Mouse (Mus musculus) CH12.LX (cell line): ENCODE data around the gene Fam19a1. TPM values are rescaled to one million over a fixed set of nuclear protein-coding genes. Genes with fewer than 3 reads are reported as not detected.

Source experiments
- DNase-seq: peaks from one replicate; pipeline ENCODE4 v3.0.0-alpha.2; 2013; ENCODE audit errors: extremely low read depth
- H3K27ac ChIP-seq: 2 replicates; pipeline ENCODE4 v1.5.1; 2012; ENCODE audit warnings: low read depth, mild to moderate bottlenecking, control low read depth, moderate library complexity; ENCODE audit not compliant: insufficient read depth
- H3K27me3 ChIP-seq: replicated peaks from 2 replicates; pipeline ENCODE3; 2012; ENCODE audit warnings: inconsistent platforms
- H3K36me3 ChIP-seq, 2 experiments: replicated peaks in 1 of 2; 2 replicates each; pipeline versions ENCODE3 to v1.6.1; 2012; ENCODE audit warnings: inconsistent platforms in 1 of 2, low read length in 1 of 2, mild to moderate bottlenecking in 1 of 2, mixed read lengths in 1 of 2, moderate library complexity in 1 of 2; ENCODE audit not compliant: control insufficient read depth in 1 of 2, insufficient read depth in 1 of 2
- H3K4me1 ChIP-seq, 2 experiments: 2 replicates each; pipeline ENCODE4 v1.6.1; 2012; ENCODE audit warnings: inconsistent platforms in 1 of 2, moderate library complexity in 1 of 2; ENCODE audit not compliant: insufficient read depth in 2 of 2, control insufficient read depth in 1 of 2
- H3K4me2 ChIP-seq: 2 replicates; pipeline ENCODE4 v1.6.1; 2012; ENCODE audit warnings: low read depth, mild to moderate bottlenecking, control low read depth; ENCODE audit not compliant: poor library complexity, insufficient read depth, severe bottlenecking
- H3K4me3 ChIP-seq, 3 experiments: fragments of 150-350 bp in 1 of 3; sonication (generic) in 1 of 3; replicated peaks in 1 of 3; 2 replicates each; pipeline versions ENCODE3 to v1.5.1; 2011 to 2012; ENCODE audit warnings: low read depth in 2 of 3, low read length in 2 of 3, mild to moderate bottlenecking in 2 of 3, moderate library complexity in 2 of 3, control low read depth in 1 of 3, improper control_type of control experiment in 1 of 3, inconsistent platforms in 1 of 3, mixed read lengths in 1 of 3; ENCODE audit not compliant: poor library complexity in 1 of 3
- H3K79me2 ChIP-seq: replicated peaks from 2 replicates; pipeline ENCODE4 v1.6.1; 2012; ENCODE audit warnings: mild to moderate bottlenecking, moderate library complexity; ENCODE audit not compliant: control insufficient read depth, poor library complexity, insufficient read depth, severe bottlenecking; ENCODE audit errors: extremely low read depth
- H3K9ac ChIP-seq: 2 replicates; pipeline ENCODE4 v1.6.1; 2012; ENCODE audit warnings: low read depth, mild to moderate bottlenecking, control low read depth, moderate library complexity; ENCODE audit not compliant: insufficient read depth
- H3K9me3 ChIP-seq: replicated peaks from 2 replicates; pipeline ENCODE3; 2012; ENCODE audit warnings: low read length, inconsistent platforms, mixed read lengths
- BHLHE40 ChIP-seq: IDR thresholded peaks from 2 replicates; pipeline ENCODE4 v1.6.1; 2011; ENCODE audit warnings: mild to moderate bottlenecking, low read depth, low read length, improper control_type of control experiment
- CHD1 ChIP-seq: IDR thresholded peaks from 2 replicates; pipeline ENCODE4 v1.6.1; 2012; ENCODE audit warnings: low read depth, low read length, improper control_type of control experiment, inconsistent platforms
- CHD2 ChIP-seq: IDR thresholded peaks from 2 replicates; pipeline ENCODE4 v1.6.1; 2011; ENCODE audit warnings: low read length, improper control_type of control experiment
- CTCF ChIP-seq, 2 experiments: IDR thresholded peaks in 1 of 2; conservative IDR thresholded peaks in 1 of 2; 2 replicates each; pipeline ENCODE4 v1.5.1; 2011 to 2012; ENCODE audit warnings: low read depth in 2 of 2, low read length in 2 of 2, improper control_type of control experiment in 1 of 2, inconsistent platforms in 1 of 2, mild to moderate bottlenecking in 1 of 2, moderate library complexity in 1 of 2
- ELF1 ChIP-seq: IDR thresholded peaks from 2 replicates; pipeline ENCODE4 v1.6.1; 2014; ENCODE audit warnings: low read depth, mild to moderate bottlenecking, inconsistent platforms, low read length, improper control_type of control experiment
- ETS1 ChIP-seq: conservative IDR thresholded peaks from 2 replicates; pipeline ENCODE4 v1.6.1; 2012; ENCODE audit warnings: low read depth, mild to moderate bottlenecking, inconsistent platforms, low read length, improper control_type of control experiment, moderate library complexity
- GABPA ChIP-seq: IDR thresholded peaks from 2 replicates; pipeline ENCODE4 v1.6.1; 2012; ENCODE audit warnings: low read depth, low read length, improper control_type of control experiment, inconsistent platforms; ENCODE audit not compliant: insufficient replicate concordance
- HCFC1 ChIP-seq: IDR thresholded peaks from 2 replicates; pipeline ENCODE4 v1.6.1; 2012; ENCODE audit warnings: low read depth, mild to moderate bottlenecking, inconsistent platforms, low read length, improper control_type of control experiment
- KAT2A ChIP-seq: IDR thresholded peaks from 2 replicates; pipeline ENCODE4 v1.6.1; 2012; ENCODE audit warnings: low read length, improper control_type of control experiment, inconsistent platforms; ENCODE audit not compliant: insufficient replicate concordance
- MAFK ChIP-seq: IDR thresholded peaks from 2 replicates; pipeline ENCODE4 v1.6.1; 2011; ENCODE audit warnings: low read length, improper control_type of control experiment; ENCODE audit not compliant: insufficient replicate concordance
- MAX ChIP-seq: IDR thresholded peaks from 2 replicates; pipeline ENCODE4 v1.6.1; 2011; ENCODE audit warnings: low read length, improper control_type of control experiment
- MAZ ChIP-seq: IDR thresholded peaks from 2 replicates; pipeline ENCODE4 v1.6.1; 2012; ENCODE audit warnings: low read depth, mild to moderate bottlenecking, inconsistent platforms, low read length, improper control_type of control experiment, moderate library complexity
- MXI1 ChIP-seq: IDR thresholded peaks from 2 replicates; pipeline ENCODE4 v1.6.1; 2011; ENCODE audit warnings: mild to moderate bottlenecking, low read depth, low read length, improper control_type of control experiment
- NELFE ChIP-seq: IDR thresholded peaks from 2 replicates; pipeline ENCODE4 v1.6.1; 2011; ENCODE audit warnings: low read depth, low read length, improper control_type of control experiment
- POLR2A ChIP-seq: IDR thresholded peaks from 2 replicates; pipeline ENCODE4 v1.6.1; 2011; ENCODE audit warnings: low read depth, mild to moderate bottlenecking, improper control_type of control experiment, low read length
- POLR2AphosphoS2 ChIP-seq: IDR thresholded peaks from 2 replicates; pipeline ENCODE4 v1.6.1; 2011; ENCODE audit warnings: low read depth, low read length, improper control_type of control experiment
- RCOR1 ChIP-seq: conservative IDR thresholded peaks from 2 replicates; pipeline ENCODE4 v1.6.1; 2012; ENCODE audit warnings: low read depth, mild to moderate bottlenecking, inconsistent platforms, low read length, improper control_type of control experiment
- SMC3 ChIP-seq: IDR thresholded peaks from 2 replicates; pipeline ENCODE4 v1.6.1; 2011; ENCODE audit warnings: low read depth, low read length, improper control_type of control experiment
- TBP ChIP-seq: conservative IDR thresholded peaks from 2 replicates; pipeline ENCODE4 v1.6.1; 2011; ENCODE audit warnings: low read depth, low read length, improper control_type of control experiment
- TCF12 ChIP-seq: IDR thresholded peaks from 2 replicates; pipeline ENCODE4 v1.6.1; 2014; ENCODE audit warnings: low read depth, mild to moderate bottlenecking, inconsistent platforms, low read length, improper control_type of control experiment
- ZKSCAN1 ChIP-seq: IDR thresholded peaks from 2 replicates; pipeline ENCODE4 v1.6.1; 2012; ENCODE audit warnings: low read depth, inconsistent platforms, low read length, improper control_type of control experiment, borderline replicate concordance
- dilution Hi-C: fragments of 300-500 bp; cut with MboI; formaldehyde crosslinking; loops from 2 replicates; pipeline ENCODE4 v1.14.3; 2020; ENCODE audit warnings: low sequenced_read_pairs; ENCODE audit not compliant: extremely low pct_unique_long_range_greater_than_20kb, extremely low pct_ligation_motif_present
- in situ Hi-C: fragments of 300-500 bp; cut with MboI; formaldehyde crosslinking; loops from 3 replicates; pipeline ENCODE4 v1.14.3; 2019; ENCODE audit warnings: low sequenced_read_pairs, low pct_ligation_motif_present, low pct_unique_long_range_greater_than_20kb, mixed read lengths
- polyA plus RNA-seq: library from polyadenylated mRNA; unstranded; fragments of >175 nt; gene quantifications from 2 replicates; pipeline ENCODE4 v1.2.1, GENCODE M21; 2012; ENCODE audit warnings: low read depth; ENCODE audit not compliant: insufficient read length
- total RNA-seq, 2 experiments: library from RNA; depleted of rRNA; stranded (reverse); fragments of 300-350 nt in 1 of 2; fragments of >200 nt in 1 of 2; gene quantifications; 2 replicates each; pipeline ENCODE4 v1.2.3; 2012 to 2014

Gene Fam19a1
- total and polyA plus RNA-seq, 3 experiments, result 0.08 TPM; not detected in 2

DNA sequence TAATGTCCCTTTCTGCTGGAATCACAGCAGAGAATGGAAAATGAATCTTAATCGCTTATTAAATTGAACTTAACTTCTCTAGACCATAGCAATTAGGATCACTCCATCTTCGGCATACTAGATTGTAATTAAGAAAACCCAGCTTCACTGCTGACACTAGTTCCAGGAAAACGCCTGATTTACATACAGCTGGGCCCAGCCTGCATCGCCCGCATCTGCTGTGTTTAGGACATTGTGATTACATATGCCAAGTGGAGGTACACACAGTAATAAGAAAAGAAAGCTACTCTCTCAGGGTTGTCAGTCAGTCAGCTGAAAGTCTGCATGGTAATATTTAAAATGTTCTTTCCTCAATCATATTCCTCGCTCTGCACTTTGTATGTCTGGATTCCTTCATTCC, 518.6 kb downstream of the Fam19a1 start:
- dilution Hi-C loops (no loop called here), in situ Hi-C loops (no loop called here)
- no peaks in the 10 kb centered on the region for H3K36me3 ChIP-seq
- no peaks in the 10 kb centered on the region for H3K27me3 ChIP-seq
- H3K79me2 ChIP-seq, result no peaks in the 10 kb centered on the region
- H3K9me3 ChIP-seq, result peaks cover 3% of the 10 kb centered on the region
- no peak overlapping the region for H3K4me2 ChIP-seq
- no peak for DNase-seq
- H3K27ac ChIP-seq, result no peak overlapping the region
- H3K9ac ChIP-seq, result no peak overlapping the region
- H3K4me3 ChIP-seq, result no peak overlapping the region
- no peaks in the 10 kb centered on the region for H3K4me1 ChIP-seq
- no peak for TF ChIP-seq GABPA
- TF ChIP-seq MAZ, result no peak
- no peak for TF ChIP-seq POLR2AphosphoS2
- no peak for TF ChIP-seq HCFC1
- no peak for TF ChIP-seq ELF1
- TF ChIP-seq KAT2A, result no peak
- TF ChIP-seq CTCF (conservative IDR thresholded peaks at IDR 0.05 in 1 of 2, IDR thresholded peaks at IDR 0.05 in 1 of 2; ENCODE audit: low read depth in 2 of 2, low read length in 2 of 2), result no peak
- no peak for TF ChIP-seq BHLHE40
- TF ChIP-seq MXI1, result no peak
- TF ChIP-seq TBP, result no peak
- TF ChIP-seq POLR2A, result no peak
- no peak for TF ChIP-seq ETS1
- TF ChIP-seq, all 38 proteins: peak for 0

DNA sequence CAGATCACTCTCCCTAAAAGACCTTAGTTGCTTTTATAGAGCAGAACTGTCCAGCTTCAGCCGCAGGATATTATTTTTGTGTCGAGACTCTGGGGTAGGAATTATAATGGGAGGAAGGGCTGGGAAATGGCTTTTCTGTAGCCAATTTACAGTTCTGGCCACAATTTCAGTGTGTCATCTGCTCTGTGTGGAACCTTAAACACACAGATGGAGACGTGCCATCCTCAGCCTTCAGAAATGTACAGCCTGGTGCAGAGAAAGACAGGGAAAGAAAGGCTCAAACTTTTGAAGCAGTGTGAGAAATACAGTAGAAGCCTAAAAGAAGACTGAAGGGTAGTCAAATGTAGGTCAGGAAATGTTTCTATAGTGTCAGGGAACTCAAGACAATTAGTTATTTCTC, 519.3 kb downstream of the Fam19a1 start:
- Histone ChIP-seq H3K4me3 (no peak overlapping the region), H3K27ac (no peak overlapping the region), H3K36me3 (no peaks in the 10 kb centered on the region), H3K79me2 (no peaks in the 10 kb centered on the region), H3K9ac (no peak overlapping the region), H3K4me1 (no peaks in the 10 kb centered on the region), H3K27me3 (no peaks in the 10 kb centered on the region), H3K9me3 (peaks cover 4% of the 10 kb centered on the region), H3K4me2 (no peak overlapping the region)
- TF ChIP-seq ZKSCAN1 (no peak), TCF12 (no peak), RCOR1 (no peak), MAFK (no peak), MAX (no peak), CHD2 (no peak), NELFE (no peak), KAT2A (no peak), TBP (no peak), CHD1 (no peak), ETS1 (no peak), SMC3 (no peak)
- dilution Hi-C loops (no loop called here), in situ Hi-C loops (no loop called here)
- DNase-seq, result no peak
